Mouse (Mus musculus): Measurements from ENCODE around the gene Olfml1. TPM values are rescaled to one million over a fixed set of nuclear protein-coding genes. Genes with fewer than 3 reads are reported as not detected.
A peak's percentile ranks its signal among the peaks of the same experiment; 100 is the strongest.

Olfml1 gene
- total and polyA plus RNA-seq, 2 experiments from 2014 or later, result 3.8 to 4.1 TPM

- WGBS, result 16% methylated on average over 13 of the region's 13 CpGs
- H3K9ac ChIP-seq (replicated peaks; ENCODE audit: low read length, poor library complexity, severe bottlenecking), result peak overlapping the region; percentile 47; the same call in 1 of the 2 replicates
Measured at GRCm38 (mm10) chr7:107595426-107595825, 28.2 kb downstream of the Olfml1 start.

GRCm38 (mm10) chr7:107596753-107597152, 29.5 kb downstream of the Olfml1 start:
- ATAC-seq (ENCODE audit: low FRiP score) (no peak), DNase-seq (ENCODE audit: low spot score) (no peak)
- Histone ChIP-seq H3K9ac (replicated peaks; ENCODE audit: low read length, poor library complexity, severe bottlenecking) (no peak overlapping the region), H3K4me3 (ENCODE audit: low read depth, low read length) (no peak overlapping the region), H3K4me2 (ENCODE audit: low read depth, low read length, poor library complexity, severe bottlenecking) (no peak overlapping the region), H3K36me3 (ENCODE audit: insufficient read depth, low read length) (no peaks in the 10 kb centered on the region), H3K27me3 (ENCODE audit: insufficient read depth, low read length) (no peaks in the 10 kb centered on the region), H3K9me3 (ENCODE audit: low read length) (no peaks in the 10 kb centered on the region), H3K27ac (ENCODE audit: low read depth, low read length) (no peak overlapping the region), H3K4me1 (ENCODE audit: insufficient read depth, low read length) (no peaks in the 10 kb centered on the region)
- TF ChIP-seq CTCF (IDR thresholded peaks at IDR 0.05), result no peak

More at GRCm38 (mm10) chr7:107595426-107595825, 28.2 kb downstream of the Olfml1 start:
- no peaks in the 10 kb centered on the region for H3K27me3 ChIP-seq (ENCODE audit: insufficient read depth, low read length)
- H3K4me2 ChIP-seq (ENCODE audit: low read depth, low read length, poor library complexity, severe bottlenecking), result peak overlapping the region; percentile 87
- no peak for TF ChIP-seq CTCF (IDR thresholded peaks at IDR 0.05)
- ATAC-seq (ENCODE audit: low FRiP score) (no peak), DNase-seq (ENCODE audit: low spot score) (no peak)
- no peaks in the 10 kb centered on the region for H3K9me3 ChIP-seq (ENCODE audit: low read length)
- peak overlapping the region; percentile 63 for H3K4me3 ChIP-seq (ENCODE audit: low read depth, low read length)
- H3K4me1 ChIP-seq (ENCODE audit: insufficient read depth, low read length), result no peaks in the 10 kb centered on the region
- H3K36me3 ChIP-seq (ENCODE audit: insufficient read depth, low read length), result no peaks in the 10 kb centered on the region
- no peak overlapping the region for H3K27ac ChIP-seq (ENCODE audit: low read depth, low read length)

GRCm38 (mm10) chr7:107597956-107598355, 30.7 kb downstream of the Olfml1 start:
- H3K4me2 ChIP-seq (ENCODE audit: low read depth, low read length, poor library complexity, severe bottlenecking), result no peak overlapping the region
- H3K27ac ChIP-seq (ENCODE audit: low read depth, low read length), result no peak overlapping the region
- H3K36me3 ChIP-seq (ENCODE audit: insufficient read depth, low read length), result no peaks in the 10 kb centered on the region
- WGBS, result 87% methylated on average over 3 of the region's 3 CpGs
- ATAC-seq (ENCODE audit: low FRiP score) (no peak), DNase-seq (ENCODE audit: low spot score) (no peak)
- H3K4me1 ChIP-seq (ENCODE audit: insufficient read depth, low read length), result no peaks in the 10 kb centered on the region
- H3K27me3 ChIP-seq (ENCODE audit: insufficient read depth, low read length), result no peaks in the 10 kb centered on the region
- no peak for TF ChIP-seq CTCF (IDR thresholded peaks at IDR 0.05)
- H3K9me3 ChIP-seq (ENCODE audit: low read length), result no peaks in the 10 kb centered on the region
- no peak overlapping the region for H3K9ac ChIP-seq (replicated peaks; ENCODE audit: low read length, poor library complexity, severe bottlenecking)
- H3K4me3 ChIP-seq (ENCODE audit: low read depth, low read length), result no peak overlapping the region

GRCm38 (mm10) chr7:107600651-107601050, 33.4 kb downstream of the Olfml1 start:
- H3K27ac ChIP-seq (ENCODE audit: low read depth, low read length), result no peak overlapping the region
- no peak overlapping the region for H3K4me3 ChIP-seq (ENCODE audit: low read depth, low read length)
- TF ChIP-seq CTCF (IDR thresholded peaks at IDR 0.05), result no peak

GRCm38 (mm10) chr7:107602505-107602904, 35.3 kb downstream of the Olfml1 start:
- Histone ChIP-seq H3K4me3 (ENCODE audit: low read depth, low read length) (no peak overlapping the region), H3K9me3 (ENCODE audit: low read length) (no peaks in the 10 kb centered on the region), H3K4me2 (ENCODE audit: low read depth, low read length, poor library complexity, severe bottlenecking) (no peak overlapping the region), H3K4me1 (ENCODE audit: insufficient read depth, low read length) (no peaks in the 10 kb centered on the region), H3K27ac (ENCODE audit: low read depth, low read length) (no peak overlapping the region), H3K9ac (replicated peaks; ENCODE audit: low read length, poor library complexity, severe bottlenecking) (no peak overlapping the region), H3K27me3 (ENCODE audit: insufficient read depth, low read length) (no peaks in the 10 kb centered on the region), H3K36me3 (ENCODE audit: insufficient read depth, low read length) (no peaks in the 10 kb centered on the region)
- no peak for TF ChIP-seq CTCF (IDR thresholded peaks at IDR 0.05)
- no peak for ATAC-seq (ENCODE audit: low FRiP score)
- no peak for DNase-seq (ENCODE audit: low spot score)
- 70% methylated on average over 4 of the region's 4 CpGs for WGBS

More at GRCm38 (mm10) chr7:107600651-107601050, 33.4 kb downstream of the Olfml1 start:
- H3K9ac ChIP-seq (replicated peaks; ENCODE audit: low read length, poor library complexity, severe bottlenecking), result no peak overlapping the region
- H3K4me1 ChIP-seq (ENCODE audit: insufficient read depth, low read length), result no peaks in the 10 kb centered on the region
- no peak for ATAC-seq (ENCODE audit: low FRiP score)
- no peaks in the 10 kb centered on the region for H3K27me3 ChIP-seq (ENCODE audit: insufficient read depth, low read length)
- 75% methylated on average over 5 of the region's 5 CpGs for WGBS
- no peak for DNase-seq (ENCODE audit: low spot score)
- no peaks in the 10 kb centered on the region for H3K36me3 ChIP-seq (ENCODE audit: insufficient read depth, low read length)
- no peaks in the 10 kb centered on the region for H3K9me3 ChIP-seq (ENCODE audit: low read length)
- H3K4me2 ChIP-seq (ENCODE audit: low read depth, low read length, poor library complexity, severe bottlenecking), result no peak overlapping the region

GRCm38 (mm10) chr7:107602913-107603312, 35.7 kb downstream of the Olfml1 start:
- WGBS, result 39% methylated on average over 6 of the region's 6 CpGs
- Histone ChIP-seq H3K9ac (replicated peaks; ENCODE audit: low read length, poor library complexity, severe bottlenecking) (no peak overlapping the region), H3K4me1 (ENCODE audit: insufficient read depth, low read length) (no peaks in the 10 kb centered on the region), H3K4me2 (ENCODE audit: low read depth, low read length, poor library complexity, severe bottlenecking) (no peak overlapping the region), H3K9me3 (ENCODE audit: low read length) (no peaks in the 10 kb centered on the region), H3K27me3 (ENCODE audit: insufficient read depth, low read length) (no peaks in the 10 kb centered on the region), H3K36me3 (ENCODE audit: insufficient read depth, low read length) (no peaks in the 10 kb centered on the region), H3K27ac (ENCODE audit: low read depth, low read length) (no peak overlapping the region), H3K4me3 (ENCODE audit: low read depth, low read length) (no peak overlapping the region)
- no peak for TF ChIP-seq CTCF (IDR thresholded peaks at IDR 0.05)
- DNase-seq (ENCODE audit: low spot score) (no peak), ATAC-seq (ENCODE audit: low FRiP score) (no peak)
